Mouse (Mus musculus) adrenal gland, postnatal 25 days (tissue): ENCODE results near the gene Cd70. TPM values are rescaled to one million over a fixed set of nuclear protein-coding genes. Genes with fewer than 3 reads are reported as not detected.

ENCODE experiments used
- DNase-seq: peaks from one replicate; pipeline ENCODE4 v3.0.0; 2021; ENCODE audit warnings: mixed read lengths
- long read RNA-seq: library from polyadenylated mRNA; stranded (forward); transcript quantifications from one replicate; pipeline ENCODE4 v2.0.0, GENCODE M21; 2021
- total RNA-seq: library from RNA; stranded (reverse); gene quantifications from 2 replicates; pipeline ENCODE4 v1.2.3, GENCODE M21; 2021

The Cd70 gene
- not detected in 2 replicates for total RNA-seq
- long read RNA-seq: 0 reads

DNA sequence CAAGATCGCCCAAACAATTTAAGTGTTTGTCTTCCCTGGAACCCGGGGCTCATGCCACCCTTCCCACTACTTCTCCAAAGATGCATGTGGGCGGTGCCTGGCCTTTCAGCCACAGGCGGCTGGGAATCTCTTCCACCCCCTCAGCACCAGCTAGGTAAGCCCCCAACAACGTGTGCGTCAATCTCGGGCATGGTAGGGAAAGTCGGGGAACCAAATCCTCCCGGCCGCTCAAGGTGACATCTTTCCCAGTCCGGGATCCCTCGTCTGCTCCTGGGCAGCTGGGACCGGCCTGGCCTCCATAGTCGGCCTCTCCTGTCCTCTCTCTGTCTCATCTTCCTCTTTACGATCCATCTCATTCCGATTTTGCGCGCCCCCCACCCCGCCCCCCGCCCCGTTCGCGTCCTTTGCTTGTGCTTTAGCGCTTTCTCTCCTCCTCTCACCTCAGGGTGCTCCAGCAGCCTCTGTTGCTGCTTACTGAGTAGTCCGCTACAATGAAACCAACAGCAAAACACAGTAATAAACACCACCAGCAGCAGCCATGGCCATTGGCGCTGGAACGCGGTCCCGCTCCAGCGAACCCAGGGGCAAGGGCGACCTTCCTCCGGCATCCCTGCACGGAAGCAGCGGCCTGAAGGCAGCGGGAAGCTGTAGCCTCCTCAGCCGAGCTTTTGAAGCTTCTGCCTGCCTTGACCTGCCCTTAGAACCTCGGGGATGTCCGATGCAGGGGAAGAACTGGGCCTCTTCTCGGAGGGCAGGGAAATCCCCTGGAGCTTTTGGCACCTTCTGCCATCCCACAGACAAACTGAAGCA lies at the start of gene Cd70:
Gene Cd70, minus strand, starts transcription at position 784 of the 810 bp plus-strand sequence.
- peak; percentile 4 for DNase-seq

DNA sequence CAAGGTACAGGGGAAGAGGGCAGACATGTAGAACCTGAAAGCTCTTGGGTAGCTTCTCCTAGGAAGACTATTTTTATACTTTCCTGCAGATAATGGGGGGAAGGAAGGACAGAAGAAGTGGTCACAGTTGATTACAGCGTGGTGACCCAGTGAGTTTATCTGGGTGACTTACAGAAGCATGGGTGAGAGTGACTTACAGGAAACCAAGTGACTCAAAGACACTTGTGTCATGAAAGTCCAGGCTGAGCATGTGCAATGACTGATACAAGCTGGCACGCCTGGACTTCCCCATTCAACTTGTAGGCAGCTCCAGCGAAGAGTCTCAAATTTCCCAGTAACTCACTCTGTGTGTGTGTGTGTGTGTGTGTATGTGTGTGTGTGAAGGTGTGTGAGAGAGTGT lies 48.7 kb upstream of the Cd70 start:
- DNase-seq: no peak

GRCm38 (mm10) chr17:57195326-57196010 lies 45.9 kb upstream of the Cd70 start:
- DNase-seq: no peak

- DNase-seq: no peak
Measured at GRCm38 (mm10) chr17:57194771-57195170, 45.2 kb upstream of the Cd70 start.

- DNase-seq: no peak
Measured at GRCm38 (mm10) chr17:57194041-57194507, 44.5 kb upstream of the Cd70 start, which contains the start of gene Tnfsf14. Gene Tnfsf14 (minus strand): TSS chr17:57194177.

DNA sequence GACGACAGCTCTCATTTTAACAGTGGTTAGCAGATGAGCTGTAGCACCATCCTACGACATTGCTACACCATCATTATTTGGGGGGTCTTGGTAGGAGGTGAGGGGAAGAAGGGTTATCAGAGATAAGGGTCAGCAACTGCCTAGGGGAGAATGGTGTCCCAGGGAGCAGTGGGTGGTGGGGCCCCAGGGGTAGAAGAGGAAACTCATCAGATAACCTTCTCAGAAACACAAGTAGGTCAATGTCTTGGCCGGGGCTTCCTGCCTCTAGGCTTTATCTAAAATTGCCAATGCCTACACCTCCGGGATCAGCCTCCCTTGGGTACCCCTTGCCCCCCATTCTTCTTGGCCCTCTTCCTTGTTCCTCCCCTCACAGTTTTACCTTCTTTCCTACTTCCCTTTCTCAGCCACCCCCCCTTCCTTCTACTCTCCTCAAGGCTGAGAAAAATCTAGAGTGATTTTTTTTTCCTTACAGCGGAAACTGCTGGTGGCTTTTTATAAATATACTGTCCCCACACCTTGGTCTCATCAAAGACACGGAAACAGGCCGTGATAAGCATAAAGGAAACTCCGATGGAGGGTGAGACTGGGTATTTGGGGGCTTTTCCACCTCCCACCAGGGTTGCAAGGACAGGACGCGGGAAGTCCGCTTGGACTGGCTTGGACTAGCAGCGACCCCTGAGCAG lies 39.1 kb upstream of the Cd70 start:
- DNase-seq: no peak

GRCm38 (mm10) chr17:57185641-57186040 lies 36.1 kb upstream of the Cd70 start:
- DNase-seq: no peak

- DNase-seq: no peak
Measured at GRCm38 (mm10) chr17:57182871-57183270, 33.3 kb upstream of the Cd70 start.

DNA sequence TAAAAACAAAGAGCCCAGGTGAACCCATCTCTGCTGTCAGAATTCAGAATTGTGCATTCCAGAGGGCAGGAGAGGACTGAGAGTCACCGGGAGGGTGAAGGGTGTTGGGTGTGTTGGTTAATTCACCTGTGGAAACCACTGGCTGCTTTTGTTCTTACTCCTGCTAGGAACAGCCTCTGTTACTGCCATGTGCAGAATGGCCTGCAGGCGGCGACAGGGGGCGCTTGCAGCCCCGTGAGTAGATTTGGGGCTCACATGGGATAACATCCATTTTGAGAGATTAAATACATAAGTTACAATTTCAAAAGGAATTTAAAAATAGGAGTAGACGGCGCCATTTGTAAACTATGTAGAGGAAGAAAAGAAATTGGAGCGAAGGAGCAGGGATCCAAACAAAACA lies 30.8 kb upstream of the Cd70 start:
- peak; percentile 37 for DNase-seq

DNA sequence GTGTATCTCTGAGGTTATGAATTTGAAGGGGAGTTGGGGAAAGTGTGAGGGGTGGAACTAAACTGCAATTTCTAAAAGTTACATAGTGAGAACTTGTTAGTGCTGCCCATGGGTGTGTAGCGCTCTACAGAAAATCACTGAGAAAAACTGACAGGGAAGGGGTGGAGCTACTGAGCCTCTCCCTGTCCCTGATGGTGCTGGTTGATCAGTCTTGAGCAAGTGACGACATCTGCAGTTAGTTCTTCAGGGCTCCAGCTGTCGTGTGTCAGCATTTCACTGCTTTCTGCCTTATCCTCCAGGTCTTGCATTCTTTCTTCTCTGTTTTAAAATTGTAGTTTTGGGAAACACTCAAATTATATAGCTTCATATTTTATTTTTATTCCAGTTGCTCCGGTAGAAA lies 23.8 kb upstream of the Cd70 start:
- DNase-seq: no peak

DNA sequence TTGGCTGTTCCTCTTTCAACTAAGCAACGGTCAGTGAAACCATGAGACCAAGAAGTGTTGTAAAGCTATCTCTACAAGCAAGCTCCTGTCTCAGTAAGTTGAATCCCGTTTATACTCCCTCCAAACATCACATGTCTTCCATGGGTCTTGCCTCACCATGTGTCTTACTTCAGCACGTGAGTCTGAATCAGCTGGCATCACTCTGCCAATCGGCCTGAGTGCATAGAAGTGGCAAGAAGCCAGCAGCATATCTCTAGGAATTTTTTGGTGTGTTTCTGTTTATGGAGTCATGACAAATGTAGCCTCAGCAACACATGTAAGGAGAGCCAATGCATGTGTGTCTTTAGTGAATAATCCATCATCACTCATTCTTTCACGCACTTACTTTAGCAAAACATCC lies 22.8 kb upstream of the Cd70 start:
- DNase-seq: no peak

DNA sequence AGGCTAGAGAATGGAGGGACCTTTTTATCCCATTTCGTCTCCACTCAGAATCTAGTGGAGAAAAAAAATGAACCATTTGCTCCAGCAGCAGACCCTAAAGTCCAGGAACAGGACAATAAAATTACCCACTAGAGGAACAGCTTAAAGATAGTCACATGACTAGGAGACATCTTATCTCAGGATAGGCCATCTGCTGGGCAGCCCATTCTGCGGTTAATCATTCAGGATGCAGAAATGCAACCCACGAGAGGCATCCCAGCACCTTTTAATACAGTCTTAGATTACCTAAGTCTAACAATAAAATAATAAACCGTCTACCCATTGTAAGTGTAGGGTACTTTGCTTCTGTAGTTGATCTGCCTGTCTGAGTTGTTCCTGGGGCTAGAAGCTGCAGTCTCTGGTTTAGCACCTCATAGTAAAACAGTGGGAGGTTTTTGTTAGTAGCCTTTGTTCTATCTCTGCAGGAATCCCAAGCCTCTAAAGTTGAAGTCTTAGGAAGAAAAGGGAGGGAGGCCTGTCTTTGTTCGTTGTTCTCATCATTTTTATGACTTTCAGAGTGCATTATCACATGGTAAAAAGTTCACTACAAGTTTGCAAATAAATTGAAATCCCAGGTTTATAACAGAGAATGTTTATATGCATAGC lies 21.2 kb upstream of the Cd70 start:
- DNase-seq: no peak

DNA sequence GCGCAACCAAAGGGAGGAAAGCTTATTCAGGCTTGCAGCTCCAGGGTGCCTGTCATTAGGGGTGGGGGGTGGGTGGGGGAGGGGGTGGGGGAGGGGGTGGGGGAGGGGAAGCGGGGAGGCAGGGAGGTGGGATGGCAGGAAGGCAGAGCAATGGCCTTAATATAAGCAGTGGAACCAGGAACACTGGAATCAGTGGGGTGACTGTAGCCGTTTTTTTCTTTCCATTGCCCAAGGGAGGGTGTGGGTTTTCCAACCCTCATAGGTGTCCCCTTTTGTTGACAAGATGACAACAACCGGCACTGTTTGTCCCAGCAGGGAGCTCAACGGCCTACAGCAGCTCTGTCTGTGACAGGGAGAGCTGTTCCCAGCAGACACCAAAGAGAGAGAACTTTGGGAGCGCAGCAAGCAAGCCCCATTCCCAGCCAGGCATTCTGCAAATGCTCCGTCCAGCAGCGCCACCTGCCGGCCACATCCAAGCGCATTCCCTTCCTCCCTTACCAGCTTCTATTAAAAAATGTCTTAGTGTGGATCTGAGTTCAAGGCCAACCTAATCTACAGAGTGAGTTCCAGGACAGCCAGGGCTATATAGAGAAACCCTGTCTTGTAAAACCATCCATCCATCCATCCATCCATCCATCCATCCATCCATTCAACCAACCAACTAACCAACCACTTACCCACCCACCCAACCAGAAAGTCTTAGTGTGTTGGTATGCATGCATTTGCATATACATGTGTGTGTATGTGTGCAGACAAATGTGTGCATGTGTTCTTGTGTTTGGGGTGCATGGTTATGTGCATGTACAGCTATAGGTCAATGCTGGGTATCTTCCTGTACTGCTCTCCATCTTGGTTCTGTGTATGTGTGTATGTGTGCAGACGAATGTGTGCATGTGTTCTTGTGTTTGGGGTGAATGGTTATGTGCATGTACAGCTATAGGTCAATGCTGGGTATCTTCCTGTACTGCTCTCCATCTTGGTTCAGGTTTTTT lies 17.5 kb upstream of the Cd70 start:
- peak; percentile 93 for DNase-seq

- no peak for DNase-seq
Measured at GRCm38 (mm10) chr17:57153787-57154186, 4.2 kb upstream of the Cd70 start.

DNA sequence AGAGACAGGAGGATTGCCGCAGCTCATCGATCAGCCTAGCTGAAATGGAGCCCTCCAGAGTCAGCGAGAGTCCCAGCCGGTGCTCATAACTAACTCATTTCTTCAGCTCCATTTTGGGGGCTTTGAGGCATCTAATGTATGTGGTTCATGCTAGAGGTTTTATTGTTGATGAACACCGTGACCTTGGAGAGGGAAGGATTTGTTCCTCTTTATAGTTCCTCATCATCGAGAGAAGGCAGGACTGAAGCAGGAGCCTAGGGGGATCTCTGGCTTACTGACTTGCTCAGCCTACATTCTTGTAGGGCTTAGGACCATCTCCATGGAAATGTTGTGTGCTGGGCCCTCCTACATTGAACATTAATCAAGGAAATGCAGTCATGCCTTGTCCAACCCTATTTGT lies 3.4 kb upstream of the Cd70 start:
- DNase-seq: no peak

GRCm38 (mm10) chr17:57148343-57148742 lies 1.2 kb downstream of the Cd70 start:
- no peak for DNase-seq

DNA sequence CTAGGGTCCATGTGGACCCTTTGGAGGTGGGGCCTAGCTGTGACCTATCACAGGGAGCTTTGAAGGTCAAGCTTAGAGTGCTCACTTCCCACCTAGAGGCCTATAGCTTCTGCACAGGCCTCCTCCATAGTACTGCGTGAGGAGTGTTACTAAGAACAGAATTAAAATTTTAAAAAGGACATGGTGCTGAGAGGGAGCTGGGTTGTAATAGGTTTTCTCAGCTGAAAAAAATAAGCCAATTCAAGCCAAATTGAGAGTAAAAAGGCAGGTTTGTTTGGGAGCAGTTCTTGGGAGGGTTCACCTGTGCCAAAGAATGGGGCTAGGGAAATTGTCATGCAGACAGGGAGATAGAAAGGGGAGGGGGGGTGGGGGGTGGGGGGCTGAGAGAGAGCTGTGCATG lies 4.5 kb downstream of the Cd70 start:
- DNase-seq: no peak

- no peak for DNase-seq
Measured at GRCm38 (mm10) chr17:57143704-57144103, 5.9 kb downstream of the Cd70 start.

DNA sequence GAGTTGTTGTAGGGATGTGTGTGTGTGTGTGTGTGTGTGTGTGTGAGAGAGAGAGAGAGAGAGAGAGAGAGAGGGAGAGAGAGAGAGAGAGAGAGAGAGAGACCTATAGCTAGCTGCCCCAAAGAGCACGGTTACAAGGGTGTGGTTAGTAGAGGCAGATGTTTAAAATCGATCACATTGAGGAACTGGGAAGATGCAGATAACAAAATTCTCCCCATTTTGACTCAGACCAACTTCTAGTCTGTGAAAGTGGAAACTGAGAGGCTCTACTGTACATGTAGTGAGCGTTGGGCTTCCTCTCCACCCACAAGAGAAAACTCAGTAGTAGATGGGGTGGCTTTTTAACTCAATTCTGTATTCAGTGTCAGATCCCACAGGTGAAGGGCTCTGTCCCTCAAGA lies 9.9 kb downstream of the Cd70 start:
- no peak for DNase-seq

DNA sequence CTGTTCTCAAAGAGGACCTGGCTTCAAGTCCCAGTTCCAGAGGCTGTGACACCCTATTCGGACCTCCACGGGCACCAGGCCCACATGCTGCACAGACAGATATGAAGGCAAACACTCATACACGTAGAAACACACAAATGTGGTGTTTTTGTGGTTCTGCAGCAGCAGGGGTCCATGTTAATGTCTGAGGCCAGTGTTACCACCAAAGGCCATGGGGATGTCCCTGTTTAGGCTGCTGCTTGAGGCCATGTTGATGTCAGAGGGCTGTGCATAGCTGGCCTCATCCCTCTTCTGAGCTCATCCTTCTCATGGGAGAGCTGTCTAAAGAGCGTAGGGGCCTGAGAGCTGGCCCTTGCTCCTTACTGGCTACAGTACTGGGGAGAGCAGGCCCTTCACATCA lies 10.9 kb downstream of the Cd70 start:
- DNase-seq: no peak

- DNase-seq: no peak
Measured at GRCm38 (mm10) chr17:57135635-57136034, 13.9 kb downstream of the Cd70 start.
